Mouse (Mus musculus): ENCODE data around the gene 2210011C24Rik.
A peak's percentile ranks its signal among the peaks of the same experiment; 100 is the strongest.
"Not testable (repeated sequence)": the region's sequence is repeated elsewhere in the genome, so short reads cannot be mapped to it uniquely, and the experiment has no call there.

Gene 2210011C24Rik

GRCm38 (mm10) chr8:84019738-84020137 is 7.8 kb upstream of the 2210011C24Rik start:
- DNase-seq (ENCODE audit: low spot score) = no peak

- DNase-seq (ENCODE audit: low spot score) = no peak
Measured at GRCm38 (mm10) chr8:84015833-84016232, 3.9 kb upstream of the 2210011C24Rik start.

DNA sequence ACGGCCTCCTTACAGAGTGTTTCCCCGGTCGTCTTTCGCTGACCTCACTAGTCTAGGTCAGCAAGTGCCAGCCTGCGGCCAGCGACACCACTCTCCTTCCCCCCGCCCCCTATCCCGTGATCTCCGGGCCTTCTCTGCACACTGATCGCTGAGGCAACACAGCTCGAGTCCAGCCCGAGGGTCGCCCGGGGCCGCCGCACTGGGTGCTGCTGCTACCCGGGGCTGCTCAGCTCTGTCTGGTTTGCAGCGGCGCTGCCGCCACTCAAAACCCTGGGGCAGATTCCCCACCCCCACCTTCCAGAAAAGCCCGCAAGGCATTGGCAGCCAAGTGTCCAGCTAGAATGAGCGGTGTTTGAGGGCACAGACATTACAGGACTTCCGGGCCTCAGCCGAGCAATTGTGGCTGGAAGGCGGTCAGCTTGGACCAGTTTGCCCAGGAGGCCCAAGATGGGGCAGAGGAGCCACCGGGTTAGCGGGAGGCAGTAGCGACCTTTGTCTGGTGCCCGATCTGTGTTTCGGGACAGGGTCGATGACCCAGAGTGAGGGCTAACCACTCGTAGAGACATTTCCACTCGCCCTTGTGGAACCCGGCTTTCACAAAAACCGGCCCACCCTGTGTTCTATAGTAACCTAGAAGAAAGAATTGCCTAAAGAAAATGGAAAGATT is 661 bp upstream of the 2210011C24Rik start:
- peak; percentile 37 for DNase-seq (ENCODE audit: low spot score)

- peak; percentile 83 for DNase-seq (ENCODE audit: low spot score)
Measured at GRCm38 (mm10) chr8:84010625-84011611, 1.1 kb downstream of the 2210011C24Rik start.

DNA sequence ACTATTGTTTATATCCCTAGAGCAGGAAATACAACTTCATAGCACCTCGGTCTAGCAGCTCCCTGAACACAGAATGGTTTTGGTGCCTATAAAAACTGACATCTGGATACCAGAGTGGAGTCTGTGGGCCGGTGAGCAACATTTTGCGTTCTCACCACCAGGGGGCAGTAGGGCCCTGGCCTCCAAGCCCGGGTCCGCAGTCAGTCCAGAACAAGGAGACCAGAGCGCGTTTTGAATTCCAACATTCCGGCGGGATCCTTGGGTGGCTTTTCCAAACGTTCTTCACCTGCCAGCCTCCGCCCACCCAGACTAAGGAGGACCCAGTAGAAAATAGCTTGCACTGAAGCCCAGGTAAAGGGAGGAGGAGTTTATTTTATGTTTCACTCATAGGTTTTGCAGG is 2.1 kb downstream of the 2210011C24Rik start:
- DNase-seq (ENCODE audit: low spot score) = peak; percentile 87

DNA sequence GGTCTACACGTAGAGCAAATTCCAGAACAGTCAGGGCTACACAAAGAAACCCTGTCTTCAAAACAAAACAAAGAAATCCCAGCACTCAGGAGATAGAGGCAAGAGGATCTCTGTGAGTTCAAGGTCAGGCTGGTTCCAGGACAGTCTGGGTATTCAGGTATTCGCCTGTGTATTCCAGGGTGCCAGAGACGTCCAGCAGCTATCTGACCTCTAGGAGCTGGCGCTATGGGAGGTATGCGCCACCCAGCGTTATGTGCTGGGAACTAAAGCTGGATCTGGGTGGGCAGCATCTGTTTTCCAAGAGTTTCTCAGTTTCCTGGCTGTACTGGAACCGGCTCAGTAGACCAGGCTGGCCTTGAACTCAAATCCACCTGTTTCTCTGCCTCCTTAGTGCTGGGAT is 3.6 kb downstream of the 2210011C24Rik start:
- peak; percentile 63 for DNase-seq (ENCODE audit: low spot score)

- DNase-seq (ENCODE audit: low spot score) = not testable (repeated sequence)
Measured at GRCm38 (mm10) chr8:84005502-84005901, 6.5 kb downstream of the 2210011C24Rik start.

- DNase-seq (ENCODE audit: low spot score) = peak; percentile 93
Measured at GRCm38 (mm10) chr8:84004533-84005201, 7.3 kb downstream of the 2210011C24Rik start.

DNA sequence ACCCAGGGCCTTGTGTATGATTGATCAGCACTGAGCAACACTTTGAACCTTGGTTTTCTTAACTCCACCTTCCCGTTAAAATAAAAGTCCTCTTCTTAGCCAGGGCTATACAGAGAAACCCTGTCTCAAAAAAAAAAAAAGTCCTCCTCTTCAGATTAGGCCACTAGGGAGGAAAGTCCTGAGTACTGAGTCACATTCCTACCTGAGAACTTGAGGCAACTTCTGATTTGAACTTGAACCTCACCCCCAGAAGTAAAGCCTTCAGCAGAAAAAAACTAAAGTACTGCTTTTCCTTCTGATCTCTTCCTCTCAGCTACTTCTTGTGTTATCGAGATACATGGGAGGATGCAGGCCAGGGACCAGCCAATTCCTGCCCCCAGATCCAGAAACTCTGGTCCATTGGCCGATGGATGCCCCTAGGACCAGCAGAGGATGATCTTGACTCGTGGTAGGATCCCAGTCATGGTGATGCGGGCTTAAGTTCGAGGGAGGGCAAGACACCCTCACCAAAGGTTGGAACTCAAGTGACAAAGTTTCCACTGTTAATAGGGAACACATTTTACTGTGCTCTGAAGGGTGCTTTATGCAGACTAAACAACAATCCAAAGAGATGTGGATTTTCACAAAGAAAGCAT is 8.2 kb downstream of the 2210011C24Rik start:
- DNase-seq (ENCODE audit: low spot score) = no peak

DNA sequence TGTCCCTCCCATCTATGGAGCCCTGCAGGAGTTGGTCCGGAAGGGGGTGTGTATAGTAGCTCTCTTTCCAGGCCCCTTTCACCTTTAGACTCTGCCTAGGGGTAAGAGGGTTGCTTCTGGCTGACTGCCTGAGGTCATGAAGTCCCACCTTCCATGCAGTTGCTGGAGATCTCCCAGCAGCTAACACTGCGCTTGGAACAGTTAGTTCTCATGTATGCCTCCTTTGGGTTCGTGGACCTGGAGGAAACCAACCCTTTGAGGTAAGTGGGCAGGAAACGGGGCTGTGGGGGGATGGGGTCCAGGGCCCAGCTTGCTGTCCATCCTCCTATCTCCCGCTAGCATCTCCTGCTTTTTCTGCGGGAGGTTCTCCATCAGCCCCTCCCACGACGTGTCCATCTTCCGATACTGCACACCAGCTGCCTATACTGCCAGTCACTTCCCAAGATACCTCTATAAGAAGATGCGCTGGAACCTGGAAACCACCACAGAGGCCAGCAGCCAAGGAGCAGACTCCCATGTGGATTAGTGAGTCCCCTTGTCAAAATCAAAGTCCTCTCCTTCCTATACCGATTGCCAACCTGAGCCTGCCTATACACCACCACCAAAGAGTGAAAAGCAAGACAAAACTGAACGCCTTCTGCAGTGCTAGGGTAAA is 8.9 kb downstream of the 2210011C24Rik start:
- no peak for DNase-seq (ENCODE audit: low spot score)

GRCm38 (mm10) chr8:84001281-84002000 is 10.5 kb downstream of the 2210011C24Rik start, which contains the start of gene 1700067K01Rik:
Gene 1700067K01Rik (plus strand): TSS chr8:84001502.
- DNase-seq (ENCODE audit: low spot score) = no peak

- DNase-seq (ENCODE audit: low spot score) = no peak
Measured at GRCm38 (mm10) chr8:83999825-84000224, 12.1 kb downstream of the 2210011C24Rik start.

DNA sequence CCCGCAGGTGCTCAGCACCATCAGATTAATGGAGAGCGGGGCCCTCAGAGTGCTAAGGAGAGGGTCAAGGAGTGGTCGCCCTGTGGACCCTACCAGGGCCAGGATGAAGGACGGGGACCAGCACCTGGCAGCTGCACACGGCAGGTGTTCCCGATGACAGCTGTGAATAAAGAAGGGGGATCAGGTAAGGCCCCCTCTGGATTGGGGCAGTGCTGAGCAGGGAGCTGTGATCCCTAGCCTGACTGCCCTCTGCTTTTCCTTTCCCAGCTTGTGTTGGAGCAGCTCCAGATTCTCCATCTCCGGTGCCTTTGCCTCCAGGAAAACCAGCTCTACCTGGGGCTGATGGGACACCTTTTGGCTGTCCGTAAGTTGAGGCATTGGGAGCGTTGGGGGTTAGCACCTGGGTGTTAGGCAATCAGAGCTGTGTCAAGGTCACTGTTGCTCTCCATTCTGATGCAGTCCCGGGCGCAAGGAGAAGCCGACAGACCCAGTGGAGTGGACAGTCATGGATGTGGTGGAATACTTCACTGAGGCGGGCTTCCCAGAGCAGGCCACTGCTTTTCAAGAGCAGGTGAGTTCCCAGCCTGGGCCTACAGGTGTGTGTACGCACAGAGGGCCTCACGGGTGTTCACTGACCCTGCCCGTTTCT is 12.8 kb downstream of the 2210011C24Rik start:
- DNase-seq (ENCODE audit: low spot score) = no peak

DNA sequence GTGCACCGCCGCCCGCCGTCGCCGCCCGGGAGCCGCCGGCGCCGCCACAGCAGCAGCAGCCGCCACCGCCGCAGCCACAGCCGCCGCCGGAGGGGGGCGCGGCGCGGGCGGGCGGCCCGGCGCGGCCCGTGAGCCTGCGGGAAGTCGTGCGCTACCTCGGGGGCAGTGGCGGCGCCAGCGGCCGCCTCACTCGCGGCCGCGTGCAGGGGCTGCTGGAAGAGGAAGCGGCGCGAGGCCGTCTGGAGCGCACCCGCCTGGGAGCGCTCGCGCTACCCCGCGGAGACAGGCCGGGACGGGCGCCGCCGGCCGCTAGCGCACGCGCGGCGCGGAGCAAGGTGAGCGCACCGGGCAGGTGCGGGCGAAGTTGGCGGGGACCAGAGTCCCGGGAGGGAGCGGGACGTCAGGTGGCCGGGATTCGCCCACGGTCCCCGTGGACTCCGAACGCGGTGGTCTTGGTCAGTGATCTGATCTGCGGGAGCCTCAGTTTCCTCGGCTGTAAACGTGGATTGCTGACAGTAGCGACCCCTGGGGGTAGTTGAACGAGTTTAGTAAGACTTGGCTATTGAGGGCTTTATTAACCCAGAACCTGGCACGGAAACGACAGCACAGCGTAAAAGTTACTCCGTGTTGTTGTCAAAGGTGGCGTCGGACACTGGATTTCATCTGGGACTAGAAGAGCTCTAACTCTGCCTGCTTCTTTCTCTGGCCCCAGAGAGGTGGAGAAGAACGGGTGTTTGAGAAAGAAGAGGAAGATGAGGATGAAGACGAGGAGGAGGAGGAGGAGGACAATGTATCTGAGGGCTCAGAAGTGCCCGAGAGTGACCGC is 13.5 kb downstream of the 2210011C24Rik start:
- DNase-seq (ENCODE audit: low spot score) = peak; percentile 78

GRCm38 (mm10) chr8:83997511-83998141 is 14.3 kb downstream of the 2210011C24Rik start, which contains the start of gene Samd1:
Gene Samd1 (plus strand): TSS chr8:83997672.
- DNase-seq (ENCODE audit: low spot score) = peak; percentile 66

GRCm38 (mm10) chr8:83996567-83997505 is 15.1 kb downstream of the 2210011C24Rik start:
- peak; percentile 79 for DNase-seq (ENCODE audit: low spot score)

DNA sequence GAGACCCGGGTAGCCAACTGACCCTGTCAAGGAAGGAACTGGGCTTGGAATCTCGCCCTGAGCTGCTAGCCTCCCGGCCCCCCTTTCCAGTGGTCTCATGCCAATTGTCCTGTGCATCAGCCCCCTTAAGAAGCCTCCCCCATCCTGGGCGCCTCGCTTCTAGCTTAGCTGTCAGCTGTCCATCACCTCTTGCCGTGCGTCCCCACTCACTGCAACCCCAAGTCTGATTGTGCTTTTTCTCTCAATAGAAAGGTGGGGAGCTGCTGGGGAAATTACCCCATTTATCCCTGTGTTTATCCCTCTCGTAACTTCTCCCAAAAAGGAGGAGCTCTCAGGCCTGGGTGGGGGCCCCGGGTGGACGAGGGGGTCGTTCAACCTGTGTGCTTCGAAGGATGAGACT is 16.0 kb downstream of the 2210011C24Rik start:
- DNase-seq (ENCODE audit: low spot score) = no peak

Measured in retina, embryonic 14.5 days (tissue).